Mouse (Mus musculus): ENCODE results near the gene Wdfy3. TPM values are rescaled to one million over a fixed set of nuclear protein-coding genes. Genes with fewer than 3 reads are reported as not detected.

Wdfy3 gene
- polyA plus RNA-seq, 1 experiment from 2014 or later = 27.7 TPM

DNA sequence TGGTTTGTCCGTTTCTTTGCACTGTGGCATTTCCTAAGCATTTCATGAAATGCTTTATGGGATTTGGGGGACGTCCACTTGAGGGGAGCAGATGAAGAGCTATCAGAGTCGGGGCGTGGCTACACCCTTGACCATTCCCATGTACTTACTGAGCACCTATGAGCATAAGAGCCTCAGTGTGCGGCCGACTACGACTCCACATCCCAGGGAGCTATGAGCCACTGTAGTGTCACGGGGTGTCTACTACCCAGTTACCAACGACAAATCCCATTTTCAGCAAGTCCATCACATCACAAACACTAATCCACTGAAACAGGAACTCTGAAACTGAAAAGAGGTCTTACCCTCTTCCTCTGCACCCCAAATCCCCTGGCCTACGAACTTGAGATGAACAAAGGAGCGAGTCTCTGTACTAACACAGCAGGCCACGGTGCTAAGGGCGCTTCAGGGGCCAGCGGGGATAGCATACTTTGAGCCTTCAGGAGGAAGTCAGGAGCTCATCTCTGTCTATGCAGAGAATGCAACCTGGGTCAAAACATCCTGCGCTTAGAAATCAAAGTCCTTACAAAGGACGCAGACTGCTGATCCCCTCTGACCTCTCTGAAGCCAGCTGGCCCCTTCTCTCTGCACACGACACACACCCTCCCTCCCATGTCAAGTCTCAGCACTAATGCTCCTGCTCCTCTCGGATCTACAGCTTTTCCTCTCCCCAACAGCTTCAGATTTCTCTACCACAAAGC, 6.5 kb downstream of the Wdfy3 start:
- Histone ChIP-seq H3K9me3 (ENCODE audit: control insufficient read depth, low read length) (no peaks in the 10 kb centered on the region), H3K4me1 (ENCODE audit: control insufficient read depth, insufficient read depth, low read length) (peaks cover 28% of the 10 kb centered on the region), H3K9ac (ENCODE audit: low read depth, low read length) (no peak overlapping the region), H3K4me2 (replicated peaks; ENCODE audit: low read depth, low read length) (peak overlapping the region; percentile 8; the same call in 1 of the 2 replicates), H3K36me3 (ENCODE audit: control insufficient read depth, insufficient read depth, low read length) (0 out of 2 replicates have a peak, but pooled peaks cover 3% of the 10 kb centered on the region), H3K27ac (ENCODE audit: low read depth, low read length) (peak overlapping the region; percentile 59; the same call in 1 of the 2 replicates), H3K27me3 (ENCODE audit: control insufficient read depth, insufficient read depth, low read length) (no peaks in the 10 kb centered on the region), H3K4me3 (ENCODE audit: low read length) (no peak overlapping the region)
- WGBS = 42% methylated on average over 18 of the region's 18 CpGs
- ATAC-seq (ENCODE audit: low FRiP score, low TSS enrichment) = peak; percentile 32; the same call in 1 of the 2 replicates

- peaks cover 28% of the 10 kb centered on the region for H3K4me1 ChIP-seq (ENCODE audit: control insufficient read depth, insufficient read depth, low read length)
- H3K4me2 ChIP-seq (replicated peaks; ENCODE audit: low read depth, low read length) = no peak overlapping the region
- no peaks in the 10 kb centered on the region for H3K27me3 ChIP-seq (ENCODE audit: control insufficient read depth, insufficient read depth, low read length)
- no peaks in the 10 kb centered on the region for H3K9me3 ChIP-seq (ENCODE audit: control insufficient read depth, low read length)
- no peak overlapping the region for H3K27ac ChIP-seq (ENCODE audit: low read depth, low read length)
- no peak for ATAC-seq (ENCODE audit: low FRiP score, low TSS enrichment)
- H3K9ac ChIP-seq (ENCODE audit: low read depth, low read length) = no peak overlapping the region
- 61% methylated on average over 5 of the region's 5 CpGs for WGBS
- H3K4me3 ChIP-seq (ENCODE audit: low read length) = no peak overlapping the region
- H3K36me3 ChIP-seq (ENCODE audit: control insufficient read depth, insufficient read depth, low read length) = 0 out of 2 replicates have a peak, but pooled peaks cover 3% of the 10 kb centered on the region
Measured at GRCm38 (mm10) chr5:102061816-102062215, 7.9 kb downstream of the Wdfy3 start.

GRCm38 (mm10) chr5:102055946-102056345, 13.8 kb downstream of the Wdfy3 start:
- WGBS = 67% methylated on average over 7 of the region's 7 CpGs
- Histone ChIP-seq H3K4me1 (ENCODE audit: control insufficient read depth, insufficient read depth, low read length) (peaks cover 27% of the 10 kb centered on the region), H3K27ac (ENCODE audit: low read depth, low read length) (no peak overlapping the region), H3K9ac (ENCODE audit: low read depth, low read length) (no peak overlapping the region), H3K4me2 (replicated peaks; ENCODE audit: low read depth, low read length) (no peak overlapping the region), H3K36me3 (ENCODE audit: control insufficient read depth, insufficient read depth, low read length) (no peaks in the 10 kb centered on the region), H3K4me3 (ENCODE audit: low read length) (no peak overlapping the region), H3K9me3 (ENCODE audit: control insufficient read depth, low read length) (no peaks in the 10 kb centered on the region), H3K27me3 (ENCODE audit: control insufficient read depth, insufficient read depth, low read length) (no peaks in the 10 kb centered on the region)
- ATAC-seq (ENCODE audit: low FRiP score, low TSS enrichment) = no peak

- H3K9me3 ChIP-seq (ENCODE audit: control insufficient read depth, low read length) = no peaks in the 10 kb centered on the region
- no peaks in the 10 kb centered on the region for H3K36me3 ChIP-seq (ENCODE audit: control insufficient read depth, insufficient read depth, low read length)
- no peak overlapping the region for H3K4me3 ChIP-seq (ENCODE audit: low read length)
- H3K9ac ChIP-seq (ENCODE audit: low read depth, low read length) = no peak overlapping the region
- peaks cover 27% of the 10 kb centered on the region for H3K4me1 ChIP-seq (ENCODE audit: control insufficient read depth, insufficient read depth, low read length)
- H3K27ac ChIP-seq (ENCODE audit: low read depth, low read length) = peak overlapping the region; percentile 78
- ATAC-seq (ENCODE audit: low FRiP score, low TSS enrichment) = peak; percentile 44; the same call in 1 of the 2 replicates
- H3K27me3 ChIP-seq (ENCODE audit: control insufficient read depth, insufficient read depth, low read length) = no peaks in the 10 kb centered on the region
- 45% methylated on average over 3 of the region's 3 CpGs for WGBS
- no peak overlapping the region for H3K4me2 ChIP-seq (replicated peaks; ENCODE audit: low read depth, low read length)
Measured at GRCm38 (mm10) chr5:102055130-102055641, 14.5 kb downstream of the Wdfy3 start.

- Histone ChIP-seq H3K4me3 (ENCODE audit: low read length) (no peak overlapping the region), H3K9me3 (ENCODE audit: control insufficient read depth, low read length) (no peaks in the 10 kb centered on the region), H3K4me1 (ENCODE audit: control insufficient read depth, insufficient read depth, low read length) (peaks cover 27% of the 10 kb centered on the region), H3K9ac (ENCODE audit: low read depth, low read length) (no peak overlapping the region), H3K27ac (ENCODE audit: low read depth, low read length) (peak overlapping the region; percentile 78), H3K4me2 (replicated peaks; ENCODE audit: low read depth, low read length) (no peak overlapping the region), H3K36me3 (ENCODE audit: control insufficient read depth, insufficient read depth, low read length) (no peaks in the 10 kb centered on the region), H3K27me3 (ENCODE audit: control insufficient read depth, insufficient read depth, low read length) (no peaks in the 10 kb centered on the region)
- 66% methylated on average over 11 of the region's 11 CpGs for WGBS
- ATAC-seq (ENCODE audit: low FRiP score, low TSS enrichment) = no peak
Measured at GRCm38 (mm10) chr5:102054511-102055093, 15.1 kb downstream of the Wdfy3 start.

DNA sequence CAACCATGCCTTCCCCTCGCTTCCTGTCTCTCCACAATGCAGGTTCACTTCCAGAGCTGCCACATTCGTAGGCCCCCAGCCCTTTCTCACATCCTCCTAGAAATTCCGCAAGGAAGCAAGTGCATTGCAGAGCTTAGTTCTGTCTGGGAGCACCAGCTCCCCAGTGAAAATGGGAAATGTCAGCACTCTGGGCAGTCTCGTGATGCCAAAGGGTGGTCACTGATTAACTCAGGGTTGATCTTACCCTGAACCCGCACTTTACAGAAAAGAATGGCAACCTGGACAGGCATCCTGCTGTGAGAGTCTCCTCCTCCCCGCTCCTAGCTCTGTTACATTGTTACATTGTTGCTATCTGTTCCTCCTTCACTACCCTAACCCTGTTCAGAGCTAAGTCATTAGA, 16.8 kb downstream of the Wdfy3 start:
- Histone ChIP-seq H3K36me3 (ENCODE audit: control insufficient read depth, insufficient read depth, low read length) (no peaks in the 10 kb centered on the region), H3K4me2 (replicated peaks; ENCODE audit: low read depth, low read length) (0 out of 2 replicates have a peak overlapping the region, but pooled peaks have one; percentile 5), H3K4me3 (ENCODE audit: low read length) (no peak overlapping the region), H3K4me1 (ENCODE audit: control insufficient read depth, insufficient read depth, low read length) (peaks cover 27% of the 10 kb centered on the region), H3K9me3 (ENCODE audit: control insufficient read depth, low read length) (no peaks in the 10 kb centered on the region), H3K9ac (ENCODE audit: low read depth, low read length) (no peak overlapping the region), H3K27ac (ENCODE audit: low read depth, low read length) (peak overlapping the region; percentile 73), H3K27me3 (ENCODE audit: control insufficient read depth, insufficient read depth, low read length) (no peaks in the 10 kb centered on the region)
- 67% methylated on average over 6 of the region's 6 CpGs for WGBS
- no peak for ATAC-seq (ENCODE audit: low FRiP score, low TSS enrichment)

GRCm38 (mm10) chr5:102052465-102052864, 17.3 kb downstream of the Wdfy3 start:
- no peak overlapping the region for H3K4me3 ChIP-seq (ENCODE audit: low read length)
- 0 out of 2 replicates have a peak overlapping the region, but pooled peaks have one; percentile 5 for H3K4me2 ChIP-seq (replicated peaks; ENCODE audit: low read depth, low read length)
- no peak overlapping the region for H3K9ac ChIP-seq (ENCODE audit: low read depth, low read length)
- 89% methylated on average over 4 of the region's 4 CpGs for WGBS
- H3K27ac ChIP-seq (ENCODE audit: low read depth, low read length) = peak overlapping the region; percentile 73
- no peaks in the 10 kb centered on the region for H3K27me3 ChIP-seq (ENCODE audit: control insufficient read depth, insufficient read depth, low read length)
- H3K36me3 ChIP-seq (ENCODE audit: control insufficient read depth, insufficient read depth, low read length) = no peaks in the 10 kb centered on the region
- ATAC-seq (ENCODE audit: low FRiP score, low TSS enrichment) = no peak
- H3K4me1 ChIP-seq (ENCODE audit: control insufficient read depth, insufficient read depth, low read length) = peaks cover 27% of the 10 kb centered on the region
- H3K9me3 ChIP-seq (ENCODE audit: control insufficient read depth, low read length) = no peaks in the 10 kb centered on the region

GRCm38 (mm10) chr5:102050677-102051076, 19.0 kb downstream of the Wdfy3 start:
- Histone ChIP-seq H3K4me1 (ENCODE audit: control insufficient read depth, insufficient read depth, low read length) (peaks cover 17% of the 10 kb centered on the region), H3K9me3 (ENCODE audit: control insufficient read depth, low read length) (no peaks in the 10 kb centered on the region), H3K36me3 (ENCODE audit: control insufficient read depth, insufficient read depth, low read length) (no peaks in the 10 kb centered on the region), H3K27me3 (ENCODE audit: control insufficient read depth, insufficient read depth, low read length) (no peaks in the 10 kb centered on the region), H3K4me3 (ENCODE audit: low read length) (no peak overlapping the region), H3K9ac (ENCODE audit: low read depth, low read length) (no peak overlapping the region), H3K4me2 (replicated peaks; ENCODE audit: low read depth, low read length) (no peak overlapping the region), H3K27ac (ENCODE audit: low read depth, low read length) (no peak overlapping the region)
- ATAC-seq (ENCODE audit: low FRiP score, low TSS enrichment) = no peak
- 93% methylated on average over 1 of the region's 1 CpGs for WGBS

GRCm38 (mm10) chr5:102048416-102048815, 21.3 kb downstream of the Wdfy3 start:
- Histone ChIP-seq H3K27ac (ENCODE audit: low read depth, low read length) (no peak overlapping the region), H3K9me3 (ENCODE audit: control insufficient read depth, low read length) (no peaks in the 10 kb centered on the region), H3K4me3 (ENCODE audit: low read length) (no peak overlapping the region), H3K36me3 (ENCODE audit: control insufficient read depth, insufficient read depth, low read length) (no peaks in the 10 kb centered on the region), H3K4me2 (replicated peaks; ENCODE audit: low read depth, low read length) (no peak overlapping the region), H3K9ac (ENCODE audit: low read depth, low read length) (no peak overlapping the region), H3K27me3 (ENCODE audit: control insufficient read depth, insufficient read depth, low read length) (no peaks in the 10 kb centered on the region), H3K4me1 (ENCODE audit: control insufficient read depth, insufficient read depth, low read length) (0 out of 2 replicates have a peak, but pooled peaks cover 5% of the 10 kb centered on the region)
- WGBS = 94% methylated on average over 2 of the region's 2 CpGs
- ATAC-seq (ENCODE audit: low FRiP score, low TSS enrichment) = no peak

All from kidney, embryonic 14.5 days (tissue).